Comparison of ENCODE assay signal across 7 mouse cellular contexts in the genomic region with DNA sequence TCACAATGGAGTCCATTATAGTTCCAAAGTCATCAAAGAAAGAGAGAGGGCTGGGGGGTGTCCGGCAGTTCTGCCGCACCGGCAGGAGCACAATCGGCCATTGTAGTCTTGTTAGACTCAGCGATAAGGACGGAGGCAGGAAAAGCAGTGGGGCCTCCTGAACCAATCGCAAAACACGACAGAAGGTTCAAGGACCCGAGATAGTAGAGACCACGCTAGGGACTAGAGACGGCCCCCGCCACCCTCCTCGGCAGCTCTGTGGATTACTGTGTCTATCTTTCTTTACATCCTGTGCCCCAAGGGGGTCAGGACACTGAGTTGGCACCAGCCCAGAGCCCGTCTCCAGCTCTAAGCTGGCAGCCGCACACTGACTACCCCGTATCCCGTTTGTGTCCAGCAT. TPM values are rescaled to one million over a fixed set of nuclear protein-coding genes. Genes with fewer than 3 reads are reported as not detected.
DNase-seq lines count a peak whose midpoint lies in the region; ATAC-seq and TF ChIP-seq lines count a peak whose summit lies in the region.

No protein-coding gene starts in this region.

- H3K9me3 ChIP-seq in midbrain, embryonic 10.5 days (replicated peaks), result no peaks in the 10 kb centered on the region; the same call in 1 of the 2 replicates
- H3K9me3 ChIP-seq in midbrain, embryonic 11.5 days (ENCODE audit: control insufficient read depth, low read length), result no peaks in the 10 kb centered on the region; the same call in 1 of the 2 replicates
- H3K9me3 ChIP-seq in forebrain, embryonic 11.5 days (ENCODE audit: control insufficient read depth, low read length), result no peaks in the 10 kb centered on the region

- TF ChIP-seq CTCF in testis, adult 2 months (IDR thresholded peaks at IDR 0.05; ENCODE audit: control insufficient read depth, insufficient read depth, insufficient replicate concordance, low read depth, low read length), result no peak

- no peaks in the 10 kb centered on the region for H3K36me3 ChIP-seq in midbrain, embryonic 10.5 days
- H3K36me3 ChIP-seq in midbrain, embryonic 11.5 days (ENCODE audit: control insufficient read depth, insufficient read depth, low read length), result no peaks in the 10 kb centered on the region
- H3K36me3 ChIP-seq in forebrain, embryonic 11.5 days (ENCODE audit: control insufficient read depth, insufficient read depth, low read length), result no peaks in the 10 kb centered on the region
- H3K36me3 ChIP-seq in testis, adult 2 months (ENCODE audit: control insufficient read depth, insufficient read depth, low read length), result no peaks in the 10 kb centered on the region

- H3K27ac ChIP-seq in midbrain, embryonic 10.5 days (replicated peaks), result peak overlapping the region; percentile 53
- H3K27ac ChIP-seq in midbrain, embryonic 11.5 days (ENCODE audit: low read depth, low read length), result no peak overlapping the region
- H3K27ac ChIP-seq in forebrain, embryonic 11.5 days (ENCODE audit: low read depth, low read length), result no peak overlapping the region
- H3K27ac ChIP-seq in testis, adult 2 months (ENCODE audit: control insufficient read depth, insufficient read depth, low read depth, low read length), result peak overlapping the region; percentile 83; the same call in 1 of the 2 replicates

- no peak for TF ChIP-seq POLR2A in testis, adult 2 months (IDR thresholded peaks at IDR 0.05; ENCODE audit: control insufficient read depth, low read depth, low read length)

- H3K4me1 ChIP-seq in midbrain, embryonic 10.5 days, result peaks cover 33% of the 10 kb centered on the region
- peaks cover 8% of the 10 kb centered on the region for H3K4me1 ChIP-seq in midbrain, embryonic 11.5 days (ENCODE audit: control insufficient read depth, insufficient read depth, low read length)
- peaks cover 2% of the 10 kb centered on the region; the same call in 1 of the 2 replicates for H3K4me1 ChIP-seq in forebrain, embryonic 11.5 days (replicated peaks; ENCODE audit: control insufficient read depth, insufficient read depth, low read length)
- H3K4me1 ChIP-seq in testis, adult 2 months (ENCODE audit: control insufficient read depth, insufficient read depth, low read length), result 0 out of 2 replicates have a peak, but pooled peaks cover 2% of the 10 kb centered on the region

- H3K27me3 ChIP-seq in midbrain, embryonic 10.5 days (ENCODE audit: low read depth, poor library complexity, severe bottlenecking), result peaks cover 42% of the 10 kb centered on the region
- peaks cover 2% of the 10 kb centered on the region; the same call in 1 of the 2 replicates for H3K27me3 ChIP-seq in midbrain, embryonic 11.5 days (ENCODE audit: control insufficient read depth, insufficient read depth, low read length)
- H3K27me3 ChIP-seq in forebrain, embryonic 11.5 days (ENCODE audit: control insufficient read depth, insufficient read depth, low read length), result no peaks in the 10 kb centered on the region
- no peaks in the 10 kb centered on the region for H3K27me3 ChIP-seq in testis, adult 2 months (ENCODE audit: control insufficient read depth, insufficient read depth, low read length)

- ATAC-seq in midbrain, embryonic 11.5 days (ENCODE audit: low FRiP score), result no peak
- no peak for ATAC-seq in forebrain, embryonic 11.5 days (replicated peaks; ENCODE audit: low FRiP score)

- no peak overlapping the region for H3K4me3 ChIP-seq in midbrain, embryonic 10.5 days
- H3K4me3 ChIP-seq in midbrain, embryonic 11.5 days (ENCODE audit: low read depth, low read length), result no peak overlapping the region
- no peak overlapping the region for H3K4me3 ChIP-seq in forebrain, embryonic 11.5 days (ENCODE audit: low read depth, low read length)
- H3K4me3 ChIP-seq in testis, adult 2 months (ENCODE audit: control insufficient read depth, low read depth, low read length), result no peak overlapping the region

- H3K4me2 ChIP-seq in midbrain, embryonic 11.5 days, result no peak overlapping the region
- no peak overlapping the region for H3K4me2 ChIP-seq in forebrain, embryonic 11.5 days (ENCODE audit: low read depth, low read length, severe bottlenecking)

- WGBS in midbrain, embryonic 10.5 days, result 62% methylated on average over 17 of the region's 17 CpGs
- WGBS in midbrain, embryonic 11.5 days, result 51% methylated on average over 17 of the region's 17 CpGs
- WGBS in forebrain, embryonic 11.5 days, result 34% methylated on average over 17 of the region's 17 CpGs

- H3K9ac ChIP-seq in midbrain, embryonic 11.5 days (ENCODE audit: low read length), result no peak overlapping the region
- 0 out of 2 replicates have a peak overlapping the region, but pooled peaks have one; percentile 9 for H3K9ac ChIP-seq in forebrain, embryonic 11.5 days (ENCODE audit: low read length)

- DNase-seq in midbrain, embryonic 10.5 days (ENCODE audit: low spot score), result no peak
- DNase-seq in midbrain, embryonic 11.5 days (ENCODE audit: low spot score, missing footprints), result no peak
- DNase-seq in forebrain, embryonic 11.5 days (ENCODE audit: low spot score), result no peak
- peak; percentile 38 for DNase-seq in liver
- no peak for DNase-seq in frontal cortex, postnatal 25 days (ENCODE audit: low spot score in 2 of 2)
- no peak for DNase-seq in adrenal gland, postnatal 10 days

RNA-seq across cellular contexts. Expression of a gene that starts 48.6 kb away (rescaled TPM):
- polyA plus RNA-seq in midbrain, embryonic 10.5 days (2016; fragmentation: Nextera tagmentation; extraction: Ambion mirVana), result 5.1 and 7.1 TPM in 2 replicates
- 6.3 and 7.0 TPM in 2 replicates for polyA plus RNA-seq in midbrain, embryonic 11.5 days (2014; fragmentation: Nextera tagmentation; extraction: Ambion mirVana)
- polyA plus RNA-seq in forebrain, embryonic 11.5 days (2014; fragmentation: Nextera tagmentation; extraction: Ambion mirVana), result 6.4 and 7.0 TPM in 2 replicates
- 3.3 and 3.8 TPM in 2 replicates for polyA plus RNA-seq in testis, adult 2 months (2012; rRNA removed)
- 100 to 1,000 TPM in 1 of 2 experiments, 10 to 100 TPM in 1; 52.0 to 133 TPM for total RNA-seq in adrenal gland, postnatal 10 days (2021)

Comparison
In these comparisons a context has a peak if more than half of its experiments do, and no peak if none do; other contexts are left out.
1. H3K27ac ChIP-seq: peak in midbrain, embryonic 10.5 days (single experiment) and testis, adult 2 months (single experiment); none in midbrain, embryonic 11.5 days (single experiment) and forebrain, embryonic 11.5 days (single experiment).